Mouse (Mus musculus): ENCODE results near the gene Rcan2. TPM values are rescaled to one million over a fixed set of nuclear protein-coding genes. Genes with fewer than 3 reads are reported as not detected.
A peak's percentile ranks its signal among the peaks of the same experiment; 100 is the strongest.

Gene Rcan2
- total RNA-seq, 2 experiments from 2014 or later: 167 to 178 TPM

DNA sequence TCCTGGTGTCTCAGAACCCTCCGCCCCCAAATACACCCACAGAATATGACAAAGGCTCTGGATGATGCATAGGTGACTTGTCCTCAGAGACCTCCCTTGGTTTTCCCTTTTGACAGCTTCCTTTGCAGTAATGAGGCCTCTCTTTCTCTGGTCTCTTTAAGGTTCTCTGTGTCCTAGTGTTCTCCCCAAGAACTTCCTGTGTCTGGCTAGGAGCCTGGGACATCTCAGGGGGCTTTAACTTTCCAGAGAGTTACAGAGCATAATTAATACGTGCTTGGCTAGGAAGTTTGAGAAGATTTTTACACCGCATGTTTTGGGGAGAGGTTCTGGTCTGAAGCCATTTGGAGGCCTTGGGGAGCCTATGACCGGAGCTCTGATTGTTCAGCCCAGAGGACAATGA lies 128.7 kb downstream of the Rcan2 start:
- no peak for DNase-seq

DNA sequence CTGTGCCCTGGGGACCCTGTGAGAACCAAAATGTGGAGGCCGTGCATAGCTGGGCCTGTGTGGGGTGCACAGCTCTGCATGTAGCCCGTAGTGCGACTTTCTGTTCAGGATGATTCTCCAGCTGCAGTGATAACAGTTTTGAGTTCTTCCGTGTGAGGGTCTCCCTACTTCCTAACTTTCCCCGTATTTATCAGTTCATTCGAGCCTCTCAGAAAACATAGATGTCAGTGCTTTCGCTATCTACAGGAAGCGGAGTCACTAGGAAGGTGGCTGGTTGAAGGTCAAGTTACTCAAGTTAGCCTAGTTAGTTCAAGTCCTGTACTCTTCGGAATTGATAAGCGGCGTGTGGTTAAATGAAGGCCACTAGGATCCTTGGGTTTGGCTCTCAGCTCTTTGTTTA lies 130.6 kb downstream of the Rcan2 start:
- DNase-seq: no peak

DNA sequence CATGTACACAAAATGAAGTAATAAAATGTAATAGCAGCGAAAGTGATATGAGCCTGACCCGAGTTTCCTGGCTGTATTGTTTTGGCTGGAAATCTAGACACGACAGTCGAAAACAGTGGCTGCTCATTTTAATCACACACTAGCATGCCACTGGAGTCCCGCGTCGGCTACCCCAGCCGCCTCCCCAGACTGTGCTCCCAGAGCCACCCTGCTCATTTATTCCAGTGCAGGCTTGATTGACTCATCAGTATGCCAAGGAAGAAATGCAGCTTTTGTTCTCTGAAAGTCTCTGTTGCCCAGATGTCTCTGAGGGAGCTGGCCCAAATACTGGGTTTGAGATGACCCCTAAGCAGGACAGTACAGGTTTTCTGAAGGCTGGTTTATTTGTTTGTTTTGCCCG lies 132.9 kb downstream of the Rcan2 start:
- DNase-seq: no peak

DNA sequence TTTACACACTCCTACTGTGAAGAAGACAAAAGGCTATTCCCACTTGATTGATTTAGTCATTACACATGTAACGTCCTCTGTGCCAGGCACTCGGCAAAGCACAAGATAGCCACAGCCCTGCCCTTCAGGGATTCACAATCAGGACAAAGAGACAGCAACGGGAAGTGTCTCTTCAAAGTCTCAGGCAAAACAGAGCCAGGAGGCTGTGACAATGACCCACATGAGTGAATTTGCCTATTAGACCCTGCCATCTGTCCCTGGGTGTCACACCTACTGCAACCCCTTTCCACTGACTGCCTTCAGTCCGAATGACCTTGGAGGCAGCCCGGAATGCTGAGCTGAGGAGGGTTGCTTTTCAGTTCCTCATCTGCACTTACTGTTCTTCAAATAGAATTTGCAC lies 151.1 kb downstream of the Rcan2 start:
- peak; percentile 11 for DNase-seq

DNA sequence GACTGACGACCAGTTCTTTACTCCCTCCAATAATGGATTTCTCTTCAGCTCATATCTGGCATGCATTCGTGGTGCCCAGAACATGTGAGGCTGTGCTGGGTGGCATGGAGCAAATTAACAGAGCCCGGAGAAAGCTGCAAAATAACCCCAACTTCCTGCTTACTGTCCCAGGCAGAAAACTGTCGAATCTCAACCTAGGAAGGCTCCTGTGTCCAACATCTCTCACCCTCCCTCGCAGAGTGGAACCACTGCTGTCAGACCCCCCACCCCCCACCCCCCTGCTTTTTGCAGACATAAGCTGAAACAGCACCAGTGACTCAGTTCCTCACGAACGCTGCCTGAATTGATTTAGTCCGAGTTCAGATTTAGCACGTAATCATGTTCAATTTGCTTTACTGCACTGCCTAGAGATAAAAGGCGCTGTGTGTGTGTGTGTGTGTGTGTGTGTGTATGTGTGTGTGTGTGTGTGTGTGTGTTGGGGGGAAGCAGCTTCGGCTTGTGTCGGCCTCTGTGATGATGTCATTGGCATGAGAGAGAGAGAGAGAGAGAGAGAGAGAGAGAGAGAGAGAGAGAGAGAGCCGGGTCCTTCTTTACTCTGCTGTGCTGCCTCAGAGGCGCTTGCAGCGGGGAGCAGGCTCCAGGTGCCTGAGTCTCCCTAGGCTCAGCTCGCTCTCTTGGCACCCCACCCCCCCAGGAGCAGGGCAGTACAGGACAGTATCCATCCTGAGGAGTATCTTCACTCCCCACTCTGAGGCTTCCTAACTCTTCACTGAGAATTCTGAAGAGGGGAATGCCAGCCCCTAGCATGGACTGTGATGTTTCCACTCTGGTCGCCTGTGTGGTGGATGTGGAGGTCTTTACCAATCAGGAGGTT lies 151.7 kb downstream of the Rcan2 start:
- peak; percentile 6 for DNase-seq

DNA sequence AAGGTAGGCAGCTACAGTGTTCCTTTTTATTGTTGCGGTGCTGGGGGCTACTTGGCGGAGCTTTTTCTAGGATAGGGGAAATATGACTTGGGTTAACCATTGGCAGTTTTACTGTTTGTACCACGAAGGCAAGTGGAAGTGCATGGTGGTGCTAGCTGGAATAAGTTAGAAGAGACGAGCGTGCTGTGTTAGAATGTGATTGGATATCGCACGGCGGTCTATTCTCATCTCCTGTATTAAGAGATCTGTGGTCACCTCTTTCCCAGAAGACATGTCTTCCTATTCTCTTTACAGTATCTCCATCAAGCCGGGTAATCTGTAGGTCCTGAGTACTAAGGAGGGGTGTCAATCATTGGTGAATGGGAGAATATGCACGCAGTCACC lies 152.4 kb downstream of the Rcan2 start:
- DNase-seq: no peak

DNA sequence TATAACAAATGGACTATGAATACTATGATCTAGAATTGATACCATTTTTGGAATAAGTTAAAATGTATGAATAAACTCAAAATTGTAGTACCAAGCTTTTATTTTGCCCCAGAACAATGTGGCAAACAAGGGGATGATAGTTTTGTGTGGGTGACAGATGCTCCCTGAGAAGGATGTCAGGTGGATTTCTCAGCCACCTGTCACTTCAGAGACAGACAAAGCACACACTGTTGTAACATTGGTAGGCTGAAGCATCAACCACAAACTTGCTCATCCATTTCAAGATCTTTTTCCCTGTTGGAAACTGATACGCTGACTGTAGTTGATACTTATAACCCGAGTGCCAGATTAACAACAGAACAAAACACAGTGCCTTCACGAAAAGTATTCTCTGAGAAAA lies 158.6 kb downstream of the Rcan2 start:
- DNase-seq: no peak

DNA sequence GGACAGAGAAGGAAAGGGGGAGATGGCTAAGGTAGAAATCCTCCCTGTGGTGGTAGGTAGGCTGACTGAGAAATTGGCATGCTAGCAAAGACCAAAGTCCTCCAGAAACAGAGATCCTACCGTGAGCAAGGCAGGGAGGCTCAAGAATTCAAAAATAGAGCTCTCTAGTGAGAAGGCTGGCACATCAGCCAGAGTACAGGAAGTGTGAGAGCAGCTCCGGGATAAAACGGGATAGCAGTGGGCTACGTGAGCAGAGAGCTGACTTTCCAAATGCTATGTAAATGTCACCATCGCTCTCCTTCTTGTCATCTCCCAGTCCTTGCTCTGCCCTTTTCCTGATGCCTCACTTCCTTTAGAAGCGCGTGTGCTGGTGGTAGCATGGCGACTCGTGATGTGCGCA lies 168.8 kb downstream of the Rcan2 start:
- no peak for DNase-seq

DNA sequence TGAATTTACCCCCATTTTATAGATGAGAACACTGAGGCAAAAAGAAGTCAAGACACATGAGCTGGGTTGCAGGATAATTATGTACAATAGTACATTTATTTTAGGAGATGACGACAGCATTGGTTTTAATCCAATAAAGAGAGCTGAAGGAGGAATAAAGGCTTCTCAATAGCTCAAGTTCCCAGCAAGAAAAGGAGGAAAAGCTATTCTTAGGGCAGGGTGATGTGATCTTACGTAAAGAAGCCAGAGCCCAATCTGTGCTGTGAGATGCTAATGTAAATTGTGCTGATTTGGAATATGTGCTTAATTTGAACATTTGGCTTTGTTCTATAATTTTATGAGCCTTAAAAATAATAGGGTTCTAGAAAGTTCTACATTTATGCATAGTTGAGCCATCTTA lies 176.4 kb downstream of the Rcan2 start:
- DNase-seq: no peak

DNA sequence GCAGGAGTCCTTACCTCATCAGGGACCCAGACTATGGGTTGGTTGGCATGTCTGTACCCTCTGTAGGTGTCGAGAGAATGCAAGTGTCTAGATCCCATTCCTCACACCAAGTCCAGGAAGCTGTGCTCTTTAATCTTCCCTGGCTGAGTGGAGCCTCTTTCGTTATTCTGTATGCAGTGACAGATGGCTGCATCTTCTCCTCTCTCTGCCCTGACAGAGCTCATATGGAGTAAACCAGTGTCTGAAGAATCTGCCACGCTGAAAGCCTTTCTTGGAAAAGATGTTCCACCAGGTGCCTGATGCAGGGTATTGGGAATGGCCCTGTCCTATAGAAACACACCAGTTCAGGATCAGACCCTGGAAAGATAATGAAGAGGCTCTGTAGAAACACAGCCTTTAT lies 178.8 kb downstream of the Rcan2 start:
- DNase-seq: no peak

DNA sequence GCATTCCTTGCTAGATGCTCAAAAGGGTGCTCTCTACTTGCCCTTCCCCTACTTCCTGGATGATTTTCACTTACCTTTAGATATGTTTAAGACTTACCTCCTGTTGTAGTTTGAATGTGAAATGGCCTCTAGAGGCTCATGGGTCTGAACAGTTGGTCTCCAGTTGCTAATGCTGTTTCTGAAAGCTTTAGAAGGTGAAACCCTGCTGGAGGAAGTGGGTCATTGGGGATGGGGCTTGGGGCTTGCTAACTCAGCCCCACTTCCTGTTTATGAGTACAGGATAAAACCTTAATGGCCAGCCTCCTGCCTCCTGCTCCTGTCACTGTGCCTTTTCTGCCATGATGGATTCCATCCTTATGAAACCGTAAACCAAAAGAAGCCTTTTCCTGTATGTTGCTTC lies 181.4 kb downstream of the Rcan2 start:
- DNase-seq: no peak

DNA sequence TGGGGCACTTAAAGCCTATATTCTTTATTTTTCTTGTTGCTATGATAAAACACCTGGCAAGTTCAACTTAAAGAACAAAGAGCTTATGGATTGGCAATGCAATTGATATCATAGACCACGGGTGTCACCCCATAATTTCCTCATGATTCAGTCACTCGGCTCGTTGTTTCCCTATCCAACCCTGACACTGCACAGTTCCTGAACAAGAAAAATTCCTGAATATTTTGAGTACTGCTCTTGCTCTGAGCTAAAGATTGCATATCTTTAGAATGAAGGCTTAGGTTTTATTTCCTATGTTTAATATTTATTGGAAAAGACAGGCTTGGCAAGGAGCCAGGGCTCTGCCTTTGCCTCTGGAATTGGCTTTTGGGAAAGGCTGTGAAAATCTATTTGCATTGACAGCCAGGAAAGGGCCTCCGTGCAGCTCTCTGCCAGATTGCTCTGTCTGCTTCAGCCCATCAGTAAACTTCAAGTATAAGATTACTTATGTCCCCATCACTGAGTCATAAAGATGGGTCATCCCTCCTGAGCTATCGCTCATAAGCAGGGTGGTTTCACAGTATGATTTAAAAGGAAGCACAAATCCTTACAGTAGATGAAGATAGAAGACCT lies 188.3 kb downstream of the Rcan2 start:
- peak; percentile 8 for DNase-seq

DNA sequence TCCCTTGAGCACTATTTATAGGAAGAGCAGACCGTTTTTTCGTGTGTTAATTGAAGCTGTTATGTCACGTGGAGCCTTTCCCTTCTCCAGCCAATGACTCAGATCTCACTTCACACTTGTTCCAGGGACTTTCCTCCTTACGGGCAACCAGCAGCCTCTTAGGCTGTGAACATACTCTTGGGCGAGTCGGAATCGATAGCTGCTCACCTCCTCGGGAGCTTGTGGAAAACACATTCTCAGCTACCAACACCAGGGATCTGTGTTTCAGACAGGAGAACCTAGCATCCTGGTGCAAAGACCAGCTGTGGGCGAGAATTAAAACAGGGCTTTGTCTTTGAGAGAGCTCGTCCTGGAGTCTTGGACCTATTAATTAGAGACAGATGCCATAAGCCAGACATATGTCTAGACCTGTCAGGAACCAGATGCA lies 189.8 kb downstream of the Rcan2 start:
- DNase-seq: no peak

DNA sequence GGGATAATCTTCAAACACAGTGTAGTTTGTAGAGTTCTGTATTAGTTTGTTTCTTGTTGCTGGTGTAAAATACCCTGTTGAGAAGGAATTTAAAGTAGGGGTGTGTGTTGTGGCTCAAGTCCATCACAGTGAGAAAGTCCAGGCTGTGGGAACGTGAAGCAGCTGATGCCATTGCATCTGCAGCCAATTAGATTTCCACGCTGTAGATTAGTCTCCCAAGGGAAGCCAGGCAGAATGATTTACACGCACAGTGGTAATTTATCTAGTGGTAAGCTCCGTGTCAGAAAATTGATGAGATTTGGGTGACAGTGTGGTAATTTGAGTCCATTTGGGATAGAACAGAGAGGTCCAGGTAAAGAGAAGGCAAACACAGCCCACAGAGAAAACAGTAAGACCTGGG lies 192.9 kb downstream of the Rcan2 start:
- peak; percentile 10 for DNase-seq

DNA sequence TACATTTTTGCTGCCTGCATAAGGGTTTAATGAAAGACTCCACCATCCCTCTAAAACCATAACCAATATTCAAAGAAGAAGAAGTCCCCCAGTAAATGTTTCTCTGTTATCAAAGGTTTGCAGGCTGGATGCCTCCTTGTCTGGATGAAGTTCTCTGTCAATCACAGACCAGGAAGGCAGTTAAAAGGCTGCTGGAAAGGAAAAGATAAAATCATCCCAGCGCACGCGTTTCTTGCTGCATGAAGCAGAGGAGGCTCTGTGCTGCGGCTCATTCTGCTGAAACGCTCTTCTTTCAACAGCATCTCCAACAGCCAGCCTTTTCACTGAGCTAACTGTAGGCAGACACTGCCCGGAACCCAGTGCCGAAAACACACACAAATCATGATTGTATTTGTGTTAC lies 196.4 kb downstream of the Rcan2 start:
- no peak for DNase-seq

DNA sequence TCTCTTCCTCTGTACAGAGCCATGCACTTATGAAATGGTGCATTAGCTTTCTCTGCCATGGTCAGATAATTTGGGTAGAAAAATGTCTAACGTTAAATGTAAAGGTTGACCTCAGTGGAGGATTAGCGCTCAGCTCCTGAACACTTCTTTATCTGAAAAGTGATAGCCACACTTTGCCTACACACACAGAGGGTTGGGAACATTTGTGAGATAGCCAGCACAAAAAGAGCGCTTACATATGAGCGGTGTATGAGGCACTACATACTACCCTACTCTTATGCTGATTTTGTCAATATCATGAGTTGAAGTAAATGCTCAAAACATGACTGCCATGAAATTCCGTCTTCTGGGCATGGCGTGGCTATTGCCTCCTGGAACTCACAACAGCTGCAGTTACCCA lies 196.9 kb downstream of the Rcan2 start:
- no peak for DNase-seq

DNA sequence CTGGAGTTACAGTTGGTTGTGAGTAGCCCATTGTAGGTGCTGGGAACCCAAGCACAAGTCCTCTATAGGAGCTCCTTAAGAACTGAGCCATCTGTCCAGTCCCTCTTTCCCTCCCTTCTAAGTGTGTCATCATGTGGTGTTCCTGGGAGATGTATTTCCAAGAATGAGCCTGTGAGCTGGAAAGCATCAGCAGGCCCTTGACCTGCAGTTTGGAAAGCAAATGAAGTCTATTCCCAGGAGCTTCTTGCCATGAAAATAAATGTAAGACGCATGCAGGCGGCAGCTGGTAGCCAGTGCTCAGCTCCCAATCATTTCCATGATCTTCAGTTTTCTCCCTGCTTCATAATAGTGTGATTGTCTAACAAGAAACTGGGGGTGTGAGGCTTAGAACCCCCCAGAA lies 203.2 kb downstream of the Rcan2 start:
- no peak for DNase-seq

DNA sequence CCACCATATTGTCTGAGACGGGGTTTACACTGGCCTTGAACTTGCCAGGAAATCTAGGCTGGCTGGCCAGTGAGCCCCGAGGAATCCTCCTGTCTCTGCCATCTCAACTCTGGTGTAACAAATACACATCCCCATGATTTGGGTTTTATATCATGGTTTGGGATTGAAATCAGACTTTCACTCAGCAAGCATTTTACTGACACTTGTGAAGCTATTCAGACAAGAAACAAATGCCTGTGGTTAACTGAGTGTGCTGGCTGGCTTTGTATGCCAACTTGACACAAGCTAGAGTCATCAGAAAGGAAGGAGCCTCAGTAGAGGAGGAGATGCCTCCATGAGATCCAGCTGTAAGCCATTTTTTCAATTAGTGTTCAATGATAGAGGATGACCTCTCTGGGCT lies 206.3 kb downstream of the Rcan2 start:
- DNase-seq: no peak

DNA sequence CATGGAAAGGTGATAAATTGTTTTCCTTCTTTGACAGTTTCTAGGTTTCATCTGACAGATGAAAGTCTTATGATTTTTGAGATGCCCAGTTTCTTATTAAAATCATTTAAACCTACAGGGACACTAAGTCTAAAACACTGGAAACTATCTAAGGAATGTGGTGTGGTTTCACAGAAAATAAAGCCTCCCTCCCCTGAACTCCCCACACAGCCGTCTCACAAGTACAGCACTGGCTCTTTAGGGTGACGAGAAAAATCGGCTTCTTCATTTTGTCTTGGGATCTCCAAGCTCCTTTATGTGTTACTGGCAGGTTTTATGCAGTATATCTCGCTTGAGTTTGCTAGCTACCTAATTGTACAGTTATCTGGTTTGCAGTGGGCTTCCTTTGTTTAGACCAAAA lies 210.8 kb downstream of the Rcan2 start:
- no peak for DNase-seq

DNA sequence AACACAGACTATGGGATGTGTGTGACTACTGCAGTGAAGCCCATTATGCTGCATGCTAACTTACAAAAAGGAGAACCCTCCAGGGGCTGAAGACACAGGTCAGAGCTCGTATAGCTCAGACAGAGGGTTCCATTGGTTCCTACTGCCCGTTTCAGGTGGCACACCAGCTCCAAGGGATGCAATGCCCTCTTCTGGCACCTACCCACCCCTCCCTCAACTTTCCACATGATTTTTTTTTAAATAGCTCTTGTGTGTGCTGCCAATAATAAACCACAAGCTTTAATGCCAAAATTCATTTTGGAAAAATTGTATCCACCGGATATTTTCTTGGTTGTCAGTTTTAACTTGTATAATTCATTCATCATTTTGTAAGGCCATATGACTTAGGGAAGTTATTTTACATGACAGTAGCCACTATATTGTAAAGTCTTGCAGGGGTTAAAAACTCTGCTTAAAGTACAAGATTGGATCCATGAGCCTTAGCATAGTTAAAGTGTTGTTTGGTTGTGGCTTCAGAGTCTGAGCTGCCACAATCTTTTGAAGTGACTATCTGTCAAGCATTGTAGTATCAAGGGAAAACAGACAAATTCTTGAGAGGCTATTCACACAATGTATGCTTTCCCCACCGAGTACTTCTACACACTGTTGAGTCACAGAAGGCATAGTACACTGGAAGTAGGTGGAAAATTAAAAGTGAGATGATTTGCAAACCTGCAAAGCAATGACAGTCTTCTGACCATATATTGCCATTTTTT lies 212.8 kb downstream of the Rcan2 start:
- DNase-seq: no peak

DNA sequence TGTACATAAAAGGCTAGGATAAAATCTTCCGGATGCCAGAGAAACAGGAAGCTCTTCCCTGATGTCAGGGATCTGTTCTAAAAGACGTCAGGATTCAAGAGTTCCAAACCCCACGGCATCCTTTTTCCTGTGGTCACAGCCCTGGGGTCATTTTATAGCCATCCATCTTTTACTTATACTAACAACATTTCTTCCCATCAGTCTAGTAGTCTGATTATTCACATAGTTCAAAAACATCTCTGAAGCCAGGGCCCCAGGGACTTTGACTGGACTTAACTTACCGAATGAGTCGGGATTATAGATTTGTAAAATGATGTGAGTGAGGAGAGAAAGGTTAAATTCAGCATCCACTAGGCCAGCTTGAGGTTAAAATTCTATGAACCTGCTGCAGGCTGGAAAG lies 215.2 kb downstream of the Rcan2 start:
- DNase-seq: no peak

DNA sequence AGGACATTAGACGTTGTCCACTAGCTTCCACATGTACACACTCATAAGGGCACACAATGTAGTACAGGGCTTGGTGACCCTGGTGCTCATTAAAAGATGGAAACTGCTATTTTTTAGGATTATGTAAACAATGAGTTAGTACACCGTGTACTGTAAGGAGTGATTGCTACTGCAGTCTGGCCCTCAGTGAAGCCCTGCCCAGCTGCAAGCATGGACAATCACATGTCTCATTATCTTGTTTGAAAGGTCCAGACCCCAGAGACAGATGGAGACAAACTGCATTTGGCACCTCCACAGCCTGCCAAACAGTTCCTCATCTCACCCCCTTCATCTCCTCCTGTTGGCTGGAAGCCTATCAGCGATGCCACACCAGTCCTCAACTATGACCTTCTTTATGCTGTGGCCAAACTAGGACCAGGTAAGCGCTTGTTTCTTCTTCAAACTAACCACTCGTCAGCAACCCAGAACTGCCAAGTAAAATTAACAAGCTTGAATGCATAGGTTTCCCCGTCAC lies 219.6 kb downstream of the Rcan2 start:
- DNase-seq: peak; percentile 10

DNA sequence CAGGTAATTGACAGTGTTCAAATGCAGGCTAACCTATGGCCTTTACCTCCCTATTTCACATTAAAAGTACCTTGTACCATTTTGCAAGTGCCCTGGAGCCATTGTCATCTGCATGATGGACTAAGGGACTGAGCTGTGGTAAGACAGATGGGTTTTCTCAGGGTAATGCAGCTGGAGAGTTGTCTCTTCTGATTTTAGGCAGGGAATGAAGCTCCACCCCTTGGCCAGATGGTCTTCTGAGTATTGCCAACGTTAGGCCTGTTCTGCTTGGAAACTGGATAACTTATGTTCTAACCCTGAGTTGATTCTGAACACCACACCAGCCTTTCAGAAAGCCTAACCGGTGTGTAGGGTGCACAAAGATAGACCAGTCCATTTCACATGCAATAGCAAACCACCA lies 222.7 kb downstream of the Rcan2 start:
- no peak for DNase-seq
